Mouse (Mus musculus): Measurements from ENCODE around the gene Zfp580.
A peak's percentile ranks its signal among the peaks of the same experiment; 100 is the strongest.

- TF ChIP-seq GATA1 (IDR thresholded peaks at IDR 0.05; ENCODE audit: low read length) (peak; percentile 92), TAL1 (IDR thresholded peaks at IDR 0.05; ENCODE audit: low read length) (no peak)
These were observed 22.2 kb downstream of the Zfp580 start for GRCm38 (mm10) chr7:5073586-5073985.
